ENCODE assay signal across 25 mouse cellular contexts in the genomic region with DNA sequence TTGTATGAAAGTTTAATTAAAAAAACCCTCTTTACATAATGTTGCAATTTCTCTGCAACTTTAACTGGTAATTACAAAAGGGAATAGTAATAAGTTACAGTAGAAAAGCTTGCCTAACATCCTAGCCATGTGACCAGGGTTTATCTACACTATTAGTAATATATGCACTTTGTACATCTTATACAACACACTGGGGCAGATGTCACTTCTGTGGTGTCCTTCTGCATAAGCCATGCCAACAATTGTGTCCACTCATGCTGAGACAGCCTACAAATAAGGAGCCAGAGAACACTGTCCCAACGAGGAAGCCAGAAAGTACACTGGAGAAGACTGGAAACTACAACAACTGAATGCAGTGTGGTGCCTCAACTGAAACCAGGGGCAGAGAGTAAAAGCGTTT. TPM values are rescaled to one million over a fixed set of nuclear protein-coding genes. Genes with fewer than 3 reads are reported as not detected.
DNase-seq lines count a peak whose midpoint lies in the region; ATAC-seq and TF ChIP-seq lines count a peak whose summit lies in the region.
"Had no signal": no experiment of that assay in that cellular context is flagged by ENCODE, and none has a peak within 500 bp of the region (broad histone marks: within the 10 kb centered on the region; RNA-seq: fewer than 3 reads in every experiment).

No protein-coding gene starts in this region.

- no peak for DNase-seq in liver
- DNase-seq in lung, postnatal 36 days: peak; percentile 53
- DNase-seq in lung, postnatal 4 days: no peak
- DNase-seq in stomach, postnatal 0 days (ENCODE audit: low spot score): no peak
- DNase-seq in cerebellum, postnatal 36 days: no peak
- DNase-seq in urinary bladder, adult 18-20 months (ENCODE audit: low spot score in 2 of 2): no peak
- DNase-seq: cerebellum, adult 2 months; gastrocnemius, postnatal 14 days; heart, adult 18-20 months; right cerebral cortex, adult 18-20 months; spleen, adult 18-20 months; thymus, adult 18-20 months; thymus, postnatal 25 days had no signal

- no peak overlapping the region for H3K4me3 ChIP-seq in liver, embryonic 16.5 days (ENCODE audit: low read depth, low read length)
- no peak overlapping the region for H3K4me3 ChIP-seq in intestine, embryonic 16.5 days (ENCODE audit: low read length)
- H3K4me3 ChIP-seq in stomach, postnatal 0 days (ENCODE audit: low read depth, low read length): no peak overlapping the region
- H3K4me3 ChIP-seq: forebrain, embryonic 13.5 days; hindbrain, embryonic 12.5 days; layer of hippocampus, adult 2 months; left cerebral cortex, adult 2 months; limb, embryonic 12.5 days had no signal

- H3K27ac ChIP-seq in liver, embryonic 16.5 days (ENCODE audit: low read length): no peak overlapping the region
- H3K27ac ChIP-seq in intestine, embryonic 16.5 days (ENCODE audit: low read length): no peak overlapping the region
- no peak overlapping the region for H3K27ac ChIP-seq in stomach, postnatal 0 days (replicated peaks)
- H3K27ac ChIP-seq: forebrain, embryonic 13.5 days; hindbrain, embryonic 12.5 days; layer of hippocampus, adult 2 months; left cerebral cortex, adult 2 months; limb, embryonic 12.5 days; liver, embryonic 14.5 days; macrophage had no signal

- TF ChIP-seq EP300 in stomach, postnatal 0 days (optimal IDR thresholded peaks at IDR 0.05): no peak

- no peaks in the 10 kb centered on the region for H3K9me3 ChIP-seq in liver, embryonic 16.5 days (replicated peaks; ENCODE audit: control insufficient read depth, low read length)
- H3K9me3 ChIP-seq in intestine, embryonic 16.5 days (ENCODE audit: control insufficient read depth, low read length): no peaks in the 10 kb centered on the region
- no peaks in the 10 kb centered on the region for H3K9me3 ChIP-seq in stomach, postnatal 0 days (ENCODE audit: control insufficient read depth, low read length)
- H3K9me3 ChIP-seq: forebrain, embryonic 13.5 days; hindbrain, embryonic 12.5 days; limb, embryonic 12.5 days had no signal

- 0 out of 2 replicates have a peak, but pooled peaks have one; percentile 16 for ATAC-seq in liver, embryonic 16.5 days (ENCODE audit: low read depth)
- ATAC-seq in intestine, embryonic 16.5 days: peak; percentile 86
- peak; percentile 84 for ATAC-seq in stomach, postnatal 0 days (ENCODE audit: low FRiP score, low TSS enrichment)
- ATAC-seq: forebrain, embryonic 13.5 days; midbrain, embryonic 16.5 days had no signal

- 60% methylated on average over 2 of the region's 2 CpGs for WGBS in liver, embryonic 16.5 days (ENCODE audit: insufficient replicate concordance)
- WGBS in intestine, embryonic 16.5 days: 86% methylated on average over 2 of the region's 2 CpGs
- 75% methylated on average over 2 of the region's 2 CpGs for WGBS in stomach, postnatal 0 days

- no peaks in the 10 kb centered on the region for H3K27me3 ChIP-seq in liver, embryonic 16.5 days (ENCODE audit: control insufficient read depth, insufficient read depth, low read depth, low read length)
- H3K27me3 ChIP-seq in intestine, embryonic 16.5 days (replicated peaks; ENCODE audit: control insufficient read depth, insufficient read depth, low read length): no peaks in the 10 kb centered on the region
- H3K27me3 ChIP-seq in stomach, postnatal 0 days (ENCODE audit: control insufficient read depth, insufficient read depth, low read length): no peaks in the 10 kb centered on the region
- H3K27me3 ChIP-seq: forebrain, embryonic 13.5 days; hindbrain, embryonic 12.5 days; limb, embryonic 12.5 days had no signal

- no peak overlapping the region for H3K4me2 ChIP-seq in liver, embryonic 16.5 days (ENCODE audit: low read depth, low read length)
- H3K4me2 ChIP-seq in intestine, embryonic 16.5 days (ENCODE audit: low read depth, low read length): no peak overlapping the region
- H3K4me2 ChIP-seq in stomach, postnatal 0 days (replicated peaks; ENCODE audit: low read depth): no peak overlapping the region
- H3K4me2 ChIP-seq: forebrain, embryonic 13.5 days; heart, embryonic 11.5 days; hindbrain, embryonic 12.5 days; limb, embryonic 12.5 days; midbrain, embryonic 11.5 days had no signal

- no peaks in the 10 kb centered on the region; the same call in 1 of the 2 replicates for H3K36me3 ChIP-seq in liver, embryonic 16.5 days (ENCODE audit: control insufficient read depth, insufficient read depth)
- H3K36me3 ChIP-seq in intestine, embryonic 16.5 days (ENCODE audit: control insufficient read depth, insufficient read depth, low read length): peaks cover 3% of the 10 kb centered on the region; the same call in 1 of the 2 replicates
- peaks cover 2% of the 10 kb centered on the region for H3K36me3 ChIP-seq in stomach, postnatal 0 days (ENCODE audit: control insufficient read depth, insufficient read depth, low read length)

- no peak for TF ChIP-seq CTCF in stomach, postnatal 0 days (IDR thresholded peaks at IDR 0.05; ENCODE audit: low read depth)

- no peak overlapping the region for H3K9ac ChIP-seq in liver, embryonic 16.5 days (ENCODE audit: low read depth, low read length)
- no peak overlapping the region for H3K9ac ChIP-seq in intestine, embryonic 16.5 days (ENCODE audit: low read depth, low read length)
- H3K9ac ChIP-seq in stomach, postnatal 0 days (ENCODE audit: low read length): no peak overlapping the region
- H3K9ac ChIP-seq: forebrain, embryonic 13.5 days; hindbrain, embryonic 12.5 days; limb, embryonic 12.5 days; liver, embryonic 14.5 days had no signal

- no peaks in the 10 kb centered on the region for H3K4me1 ChIP-seq in liver, embryonic 16.5 days (ENCODE audit: control insufficient read depth, low read depth, low read length)
- no peaks in the 10 kb centered on the region for H3K4me1 ChIP-seq in intestine, embryonic 16.5 days (ENCODE audit: control insufficient read depth, insufficient read depth, low read length)
- H3K4me1 ChIP-seq in stomach, postnatal 0 days (replicated peaks; ENCODE audit: control insufficient read depth, insufficient read depth): no peaks in the 10 kb centered on the region
- H3K4me1 ChIP-seq: forebrain, embryonic 13.5 days; hindbrain, embryonic 12.5 days; limb, embryonic 12.5 days had no signal

RNA-seq across cellular contexts. Expression of gene Sptlc2, which starts 40.1 kb away (rescaled TPM):
- 28.1 and 30.8 TPM in 2 replicates for polyA plus RNA-seq in liver, embryonic 16.5 days (2015; fragmentation: Nextera tagmentation; extraction: Ambion mirVana)
- 126 and 133 TPM in 2 replicates for polyA plus RNA-seq in intestine, embryonic 16.5 days (2015; fragmentation: Nextera tagmentation; extraction: Ambion mirVana)
- 201 and 204 TPM in 2 replicates for polyA plus RNA-seq in stomach, postnatal 0 days (2015; fragmentation: Nextera tagmentation; extraction: Ambion mirVana)

RNA-seq across cellular contexts. Expression of gene Ism2, which starts 48.5 kb away (rescaled TPM):
- 0.13 and 0.16 TPM in 2 replicates for polyA plus RNA-seq in liver, embryonic 16.5 days (2015; fragmentation: Nextera tagmentation; extraction: Ambion mirVana)
- polyA plus RNA-seq in intestine, embryonic 16.5 days (2015; fragmentation: Nextera tagmentation; extraction: Ambion mirVana): 0.27 and 0.49 TPM in 2 replicates
- polyA plus RNA-seq in stomach, postnatal 0 days (2015; fragmentation: Nextera tagmentation; extraction: Ambion mirVana): 0.28 and 0.34 TPM in 2 replicates
- polyA plus RNA-seq: macrophage had no signal

Comparison
In these comparisons a context has a peak if more than half of its experiments do, and no peak if none do; other contexts are left out.
1. ATAC-seq: peak in every context shown above with its lines; median percentile 86 in intestine, embryonic 16.5 days; 84 in stomach, postnatal 0 days; 16 in liver, embryonic 16.5 days.